Mouse (Mus musculus) urinary bladder, adult 2 months (tissue): ENCODE measurements around the gene Vwc2. TPM values are rescaled to one million over a fixed set of nuclear protein-coding genes. Genes with fewer than 3 reads are reported as not detected.

Experiments used
- DNase-seq: peaks from one replicate; pipeline ENCODE4 v3.0.0; 2022; ENCODE audit warnings: low spot score
- polyA plus RNA-seq: library from polyadenylated mRNA; depleted of rRNA; stranded (reverse); fragments of >200 nt; gene quantifications from 2 replicates; pipeline ENCODE4 v1.2.3, GENCODE M21; 2012

Gene Vwc2
- polyA plus RNA-seq, 1 experiment = 4.4 TPM

GRCm38 (mm10) chr11:11242694-11243377 lies 128.8 kb downstream of the Vwc2 start:
- no peak for DNase-seq

DNA sequence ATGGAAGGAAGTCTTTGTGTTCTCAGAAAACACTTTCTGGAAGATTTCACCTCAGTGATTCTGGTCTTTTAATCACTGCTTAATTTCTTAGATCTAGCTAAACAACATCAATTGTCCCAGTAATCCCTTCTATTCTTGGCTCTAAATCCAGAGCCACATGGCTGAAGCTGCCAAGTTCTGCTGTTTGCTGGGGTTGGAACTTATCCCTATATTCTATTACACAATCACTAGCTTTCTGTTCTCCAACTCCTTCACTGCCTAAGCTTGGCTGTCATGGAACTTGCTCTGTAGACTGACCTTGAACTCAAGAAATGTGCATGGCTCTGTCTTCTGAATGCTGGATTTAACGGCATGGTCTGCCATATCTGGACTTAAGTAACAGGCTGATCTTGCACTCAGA lies 143.3 kb downstream of the Vwc2 start:
- no peak for DNase-seq

GRCm38 (mm10) chr11:11280128-11280527 lies 166.1 kb downstream of the Vwc2 start:
- DNase-seq = no peak

- no peak for DNase-seq
Observed at GRCm38 (mm10) chr11:11283512-11283911, 169.5 kb downstream of the Vwc2 start.
